Mouse (Mus musculus) kidney, postnatal 0 days (tissue): Measurements from ENCODE around the gene Sh2b3. TPM values are rescaled to one million over a fixed set of nuclear protein-coding genes. Genes with fewer than 3 reads are reported as not detected.

Source experiments
- ATAC-seq: fragments of 200-750 bp; cut with Nextera tagmentation; replicated peaks from 2 replicates; pipeline ENCODE4 v1.8.0; 2017; ENCODE audit warnings: low read depth, moderate number of reproducible peaks, moderate TSS enrichment, moderate library complexity; ENCODE audit not compliant: low FRiP score
- DNase-seq: peaks from one replicate; pipeline ENCODE4 v3.0.0-alpha.2; 2016; ENCODE audit warnings: low spot score
- H3K27ac ChIP-seq: fragments of 300-500 bp; sonication (generic); 2 replicates; pipeline ENCODE4 v1.5.1; 2014; ENCODE audit warnings: mild to moderate bottlenecking
- H3K27me3 ChIP-seq: fragments of 300-500 bp; sonication (generic); 2 replicates; pipeline ENCODE4 v1.6.1; 2014; ENCODE audit warnings: low read length, mixed read lengths; ENCODE audit not compliant: insufficient read depth
- H3K36me3 ChIP-seq: fragments of 300-500 bp; sonication (generic); 2 replicates; pipeline ENCODE4 v1.6.1; 2014; ENCODE audit warnings: low read length, mixed read lengths; ENCODE audit not compliant: insufficient read depth
- H3K4me1 ChIP-seq: fragments of 300-500 bp; sonication (generic); replicated peaks from 2 replicates; pipeline ENCODE4 v1.6.1; 2014; ENCODE audit warnings: antibody characterized with exemption, low read length, mixed read lengths; ENCODE audit not compliant: insufficient read depth
- H3K4me2 ChIP-seq: fragments of 300-500 bp; sonication (generic); 2 replicates; pipeline ENCODE4 v1.6.1; 2014; ENCODE audit warnings: mild to moderate bottlenecking, low read length, moderate library complexity, mixed read lengths
- H3K4me3 ChIP-seq: fragments of 300-500 bp; sonication (generic); replicated peaks from 2 replicates; pipeline ENCODE4 v1.5.1; 2014; ENCODE audit warnings: low read depth, low read length
- H3K9ac ChIP-seq: fragments of 300-500 bp; sonication (generic); 2 replicates; pipeline ENCODE4 v1.6.1; 2014; ENCODE audit warnings: low read depth, low read length
- H3K9me3 ChIP-seq: fragments of 300-500 bp; sonication (generic); replicated peaks from 2 replicates; pipeline ENCODE4 v1.6.1; 2016; ENCODE audit warnings: low read length, inconsistent platforms, mixed read lengths
- CTCF ChIP-seq: IDR thresholded peaks from 2 replicates; pipeline ENCODE4 v1.5.1; 2016; ENCODE audit warnings: antibody characterized with exemption, low read depth, mild to moderate bottlenecking, moderate library complexity
- WGBS: fragments of 180-500 bp; shearing (Covaris S2); extraction: QIAGEN DNeasy Blood & Tissue Kit; methylation state at CpG from one replicate; pipeline ENCODE4 v1.1.7; 2014; 5-methylcytosine and 5-hydroxymethylcytosine counted together
- polyA plus RNA-seq: library from polyadenylated mRNA; unstranded; fragments of >200 nt; fragmentation: Nextera tagmentation; extraction: Ambion mirVana; gene quantifications from 2 replicates; pipeline ENCODE4 v1.2.1, GENCODE M21; 2015

Gene Sh2b3
- polyA plus RNA-seq, 1 experiment from 2014 or later: 21.0 TPM

- Histone ChIP-seq H3K4me1 (peaks cover 24% of the 10 kb centered on the region), H3K27me3 (no peaks in the 10 kb centered on the region), H3K4me2 (peak overlapping the region; percentile 70), H3K27ac (no peak overlapping the region), H3K9ac (peak overlapping the region; percentile 31; the same call in 1 of the 2 replicates), H3K4me3 (peak overlapping the region; percentile 26), H3K9me3 (no peaks in the 10 kb centered on the region), H3K36me3 (peaks cover 23% of the 10 kb centered on the region; the same call in 1 of the 2 replicates)
- DNase-seq: no peak
- ATAC-seq: peak; percentile 24
- TF ChIP-seq CTCF: no peak
- WGBS: 21% methylated on average over 69 of the region's 82 CpGs
Observed at GRCm38 (mm10) chr5:121828491-121829432, 8.7 kb downstream of the Sh2b3 start.

GRCm38 (mm10) chr5:121827876-121828275 lies 9.6 kb downstream of the Sh2b3 start:
- no peaks in the 10 kb centered on the region for H3K9me3 ChIP-seq
- ATAC-seq: no peak
- no peak overlapping the region for H3K9ac ChIP-seq
- peaks cover 23% of the 10 kb centered on the region; the same call in 1 of the 2 replicates for H3K36me3 ChIP-seq
- TF ChIP-seq CTCF: no peak
- DNase-seq: no peak
- no peak overlapping the region for H3K27ac ChIP-seq
- no peak overlapping the region for H3K4me3 ChIP-seq
- WGBS: 77% methylated on average over 4 of the region's 4 CpGs
- H3K4me2 ChIP-seq: no peak overlapping the region
- peaks cover 17% of the 10 kb centered on the region for H3K4me1 ChIP-seq
- H3K27me3 ChIP-seq: no peaks in the 10 kb centered on the region

GRCm38 (mm10) chr5:121825606-121826005 lies 11.8 kb downstream of the Sh2b3 start:
- peaks cover 20% of the 10 kb centered on the region; the same call in 1 of the 2 replicates for H3K36me3 ChIP-seq
- peaks cover 9% of the 10 kb centered on the region; the same call in 1 of the 2 replicates for H3K4me1 ChIP-seq
- DNase-seq (no peak), ATAC-seq (no peak)
- H3K27ac ChIP-seq: no peak overlapping the region
- no peak for TF ChIP-seq CTCF
- no peak overlapping the region for H3K4me3 ChIP-seq
- 82% methylated on average over 3 of the region's 3 CpGs for WGBS
- H3K9ac ChIP-seq: no peak overlapping the region
- no peaks in the 10 kb centered on the region for H3K9me3 ChIP-seq
- no peaks in the 10 kb centered on the region for H3K27me3 ChIP-seq
- no peak overlapping the region for H3K4me2 ChIP-seq

GRCm38 (mm10) chr5:121824121-121824520 lies 13.3 kb downstream of the Sh2b3 start:
- no peak for ATAC-seq

GRCm38 (mm10) chr5:121823668-121824067 lies 13.8 kb downstream of the Sh2b3 start:
- WGBS: 83% methylated on average over 1 of the region's 1 CpGs
- H3K4me2 ChIP-seq: no peak overlapping the region
- no peaks in the 10 kb centered on the region for H3K27me3 ChIP-seq
- no peak for TF ChIP-seq CTCF
- DNase-seq (no peak), ATAC-seq (no peak)
- no peak overlapping the region for H3K9ac ChIP-seq
- H3K4me1 ChIP-seq: peaks cover 3% of the 10 kb centered on the region; the same call in 1 of the 2 replicates
- H3K36me3 ChIP-seq: peaks cover 30% of the 10 kb centered on the region
- H3K9me3 ChIP-seq: no peaks in the 10 kb centered on the region
- H3K4me3 ChIP-seq: no peak overlapping the region
- H3K27ac ChIP-seq: 0 out of 2 replicates have a peak overlapping the region, but pooled peaks have one; percentile 32

More at GRCm38 (mm10) chr5:121824121-121824520, 13.3 kb downstream of the Sh2b3 start:
- H3K27ac ChIP-seq: peak overlapping the region; percentile 32
- no peak overlapping the region for H3K4me3 ChIP-seq
- DNase-seq: no peak
- H3K9me3 ChIP-seq: no peaks in the 10 kb centered on the region
- H3K27me3 ChIP-seq: no peaks in the 10 kb centered on the region
- WGBS: 78% methylated on average over 4 of the region's 4 CpGs
- H3K4me2 ChIP-seq: no peak overlapping the region
- no peak for TF ChIP-seq CTCF
- peaks cover 26% of the 10 kb centered on the region for H3K36me3 ChIP-seq
- H3K9ac ChIP-seq: no peak overlapping the region
- H3K4me1 ChIP-seq: peaks cover 8% of the 10 kb centered on the region; the same call in 1 of the 2 replicates

GRCm38 (mm10) chr5:121822786-121823505 lies 14.5 kb downstream of the Sh2b3 start:
- DNase-seq: no peak
- 66% methylated on average over 7 of the region's 7 CpGs for WGBS

More at GRCm38 (mm10) chr5:121822786-121823505, 14.5 kb downstream of the Sh2b3 start:
- peaks cover 38% of the 10 kb centered on the region for H3K36me3 ChIP-seq
- no peak for ATAC-seq
- no peak overlapping the region for H3K4me2 ChIP-seq
- no peaks in the 10 kb centered on the region for H3K27me3 ChIP-seq
- no peaks in the 10 kb centered on the region for H3K4me1 ChIP-seq
- TF ChIP-seq CTCF: no peak
- H3K4me3 ChIP-seq: no peak overlapping the region
- no peak overlapping the region for H3K27ac ChIP-seq
- no peak overlapping the region for H3K9ac ChIP-seq
- no peaks in the 10 kb centered on the region for H3K9me3 ChIP-seq
